Mouse (Mus musculus) heart, embryonic 12.5 days (tissue): ENCODE data around the gene B430305J03Rik. TPM values are rescaled to one million over a fixed set of nuclear protein-coding genes. Genes with fewer than 3 reads are reported as not detected.
A peak's percentile ranks its signal among the peaks of the same experiment; 100 is the strongest.

Experiments
- ATAC-seq: fragments of 200-750 bp; cut with Nextera tagmentation; 2 replicates; pipeline ENCODE4 v1.8.0; 2017; ENCODE audit warnings: moderate TSS enrichment, moderate library complexity; ENCODE audit not compliant: insufficient number of reproducible peaks, low FRiP score
- H3K27ac ChIP-seq: fragments of 300-500 bp; sonication (generic); 2 replicates; pipeline ENCODE4 v1.5.1; 2016; ENCODE audit warnings: mild to moderate bottlenecking, moderate library complexity; ENCODE audit not compliant: poor library complexity, severe bottlenecking
- H3K27me3 ChIP-seq: fragments of 300-500 bp; sonication (generic); replicated peaks from 2 replicates; pipeline ENCODE4 v1.6.1; 2016; ENCODE audit warnings: mild to moderate bottlenecking, moderate library complexity
- H3K36me3 ChIP-seq: fragments of 300-500 bp; sonication (generic); 2 replicates; pipeline ENCODE4 v1.6.1; 2016; ENCODE audit warnings: mild to moderate bottlenecking, moderate library complexity
- H3K4me1 ChIP-seq: fragments of 300-500 bp; sonication (generic); replicated peaks from 2 replicates; pipeline ENCODE4 v1.6.1; 2016; ENCODE audit warnings: mild to moderate bottlenecking
- H3K4me2 ChIP-seq: fragments of 300-500 bp; sonication (generic); 2 replicates; pipeline ENCODE4 v1.6.1; 2016; ENCODE audit warnings: mild to moderate bottlenecking, moderate library complexity
- H3K4me3 ChIP-seq: fragments of 300-500 bp; sonication (generic); 2 replicates; pipeline ENCODE4 v1.5.1; 2016; ENCODE audit warnings: mild to moderate bottlenecking
- H3K9ac ChIP-seq: fragments of 300-500 bp; sonication (generic); 2 replicates; pipeline ENCODE4 v1.6.1; 2016; ENCODE audit warnings: mild to moderate bottlenecking, moderate library complexity
- H3K9me3 ChIP-seq: fragments of 300-500 bp; sonication (generic); replicated peaks from 2 replicates; pipeline ENCODE4 v1.6.1; 2016; ENCODE audit warnings: mild to moderate bottlenecking, moderate library complexity
- WGBS: fragments of 180-500 bp; shearing (Covaris S2); methylation state at CpG from one replicate; pipeline ENCODE4 v1.1.7; 2016; 5-methylcytosine and 5-hydroxymethylcytosine counted together
- polyA plus RNA-seq: library from polyadenylated mRNA; unstranded; fragments of >200 nt; fragmentation: Nextera tagmentation; extraction: Ambion mirVana; gene quantifications from 2 replicates; pipeline ENCODE4 v1.2.1, GENCODE M21; 2016

Gene B430305J03Rik
- not detected in 2 replicates for polyA plus RNA-seq

DNA sequence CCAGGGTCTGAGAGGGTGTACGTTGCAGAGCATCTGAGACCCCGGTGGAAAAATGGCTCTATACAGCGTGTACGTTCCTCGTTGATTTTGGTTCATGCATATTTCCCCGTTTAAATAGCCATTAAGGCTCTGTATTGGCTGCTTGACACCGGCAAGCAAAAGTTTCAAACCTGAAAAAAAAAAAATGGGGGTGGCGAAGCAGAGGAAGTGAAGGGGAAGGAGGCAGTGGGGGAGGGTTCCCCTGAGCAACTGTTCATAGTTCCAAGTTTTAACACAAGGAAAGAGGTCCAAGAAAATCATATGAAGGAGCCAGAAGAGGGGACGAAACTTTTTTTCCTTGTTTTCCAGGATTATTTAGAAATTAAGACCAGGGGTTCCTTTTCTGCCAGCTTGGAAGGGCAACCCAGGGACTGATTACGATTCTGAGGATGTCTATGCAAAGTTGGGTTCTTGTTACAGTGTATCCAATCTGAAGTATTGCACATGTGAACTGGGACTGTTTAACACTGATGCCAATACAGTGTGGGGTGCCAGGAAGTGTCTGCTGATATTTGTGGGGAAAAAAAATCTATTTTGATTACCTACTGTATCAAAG lies at the start of gene B430305J03Rik:
Gene B430305J03Rik (minus strand): TSS at position 173 of the 595 bp plus-strand sequence.
- WGBS, result 3% methylated on average over 10 of the region's 10 CpGs
- H3K4me3 ChIP-seq, result peak within 1 kb of the TSS; percentile 95
- ATAC-seq, result no peak

DNA sequence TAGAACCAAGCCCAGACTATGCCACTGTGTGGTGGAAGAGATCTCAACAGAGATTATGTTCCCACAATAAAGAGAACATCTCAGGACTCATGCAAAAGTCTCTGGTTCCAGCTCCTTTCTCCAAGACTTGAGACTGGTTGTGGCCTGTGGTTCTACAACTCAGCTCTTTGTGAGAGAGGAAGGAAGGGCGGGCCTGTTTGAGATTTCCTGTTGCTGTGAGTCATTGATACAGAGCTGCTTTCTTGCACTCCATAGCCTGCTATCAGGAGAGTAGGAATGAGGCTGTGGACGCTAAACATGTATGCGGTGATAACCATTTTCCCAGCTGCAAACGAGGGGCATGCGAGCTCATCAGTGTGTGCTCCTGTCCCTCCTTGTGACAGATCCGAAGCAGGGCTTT lies 43.9 kb upstream of the B430305J03Rik start:
- ATAC-seq, result peak; percentile 76
- WGBS, result 28% methylated on average over 6 of the region's 6 CpGs
- Histone ChIP-seq H3K27me3 (no peaks in the 10 kb centered on the region), H3K4me3 (no peak overlapping the region), H3K9ac (no peak overlapping the region), H3K9me3 (no peaks in the 10 kb centered on the region), H3K27ac (peak overlapping the region; percentile 64), H3K36me3 (no peaks in the 10 kb centered on the region), H3K4me2 (no peak overlapping the region), H3K4me1 (no peaks in the 10 kb centered on the region)

More for the DNA sequence above, at the start of gene B430305J03Rik:
- Histone ChIP-seq H3K4me2 (peak within 1 kb of the TSS; percentile 86), H3K27ac (peak within 1 kb of the TSS; percentile 85), H3K36me3 (no peaks in the 10 kb centered on the region), H3K4me1 (peaks cover 15% of the 10 kb centered on the region), H3K9me3 (no peaks in the 10 kb centered on the region), H3K9ac (peak within 1 kb of the TSS; percentile 89), H3K27me3 (no peaks in the 10 kb centered on the region)

DNA sequence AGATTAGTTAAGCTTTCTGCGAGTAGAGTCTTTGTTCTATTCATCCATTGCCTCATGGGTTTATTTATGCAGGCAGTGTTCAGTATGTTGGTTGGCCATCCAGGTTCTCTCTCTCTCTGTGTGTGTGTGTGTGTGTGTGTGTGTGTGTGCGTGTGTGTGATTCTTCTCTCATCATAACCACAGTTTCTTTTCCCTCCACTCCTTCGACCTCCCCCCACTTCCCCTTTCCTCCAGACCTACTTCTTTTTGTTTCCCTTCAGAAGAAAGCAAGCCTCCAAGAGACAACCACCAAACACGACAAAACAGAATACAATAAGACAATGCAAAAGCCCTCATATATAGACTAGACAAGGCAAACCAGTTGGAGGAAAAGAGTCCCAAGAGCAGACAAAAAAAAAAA lies 41.2 kb upstream of the B430305J03Rik start:
- no peaks in the 10 kb centered on the region for H3K27me3 ChIP-seq
- no peaks in the 10 kb centered on the region for H3K4me1 ChIP-seq
- H3K36me3 ChIP-seq, result no peaks in the 10 kb centered on the region
- ATAC-seq, result no peak
- H3K4me2 ChIP-seq, result no peak overlapping the region
- H3K27ac ChIP-seq, result no peak overlapping the region
- H3K9me3 ChIP-seq, result no peaks in the 10 kb centered on the region
- H3K4me3 ChIP-seq, result no peak overlapping the region
- no peak overlapping the region for H3K9ac ChIP-seq
- WGBS, result 65% methylated on average over 4 of the region's 4 CpGs

- Histone ChIP-seq H3K9ac (no peak overlapping the region), H3K36me3 (no peaks in the 10 kb centered on the region), H3K4me2 (no peak overlapping the region), H3K27me3 (no peaks in the 10 kb centered on the region), H3K27ac (peak overlapping the region; percentile 18; the same call in 1 of the 2 replicates), H3K4me3 (no peak overlapping the region), H3K9me3 (no peaks in the 10 kb centered on the region), H3K4me1 (peaks cover 5% of the 10 kb centered on the region; the same call in 1 of the 2 replicates)
- 24% methylated on average over 1 of the region's 1 CpGs for WGBS
- ATAC-seq, result no peak
Measured at GRCm38 (mm10) chr3:61400823-61401387, 35.2 kb upstream of the B430305J03Rik start.

- H3K27ac ChIP-seq, result no peak overlapping the region
- WGBS, result 76% methylated on average over 2 of the region's 2 CpGs
- peaks cover 5% of the 10 kb centered on the region for H3K4me1 ChIP-seq
- H3K9ac ChIP-seq, result no peak overlapping the region
- H3K27me3 ChIP-seq, result no peaks in the 10 kb centered on the region
- H3K36me3 ChIP-seq, result no peaks in the 10 kb centered on the region
- H3K4me2 ChIP-seq, result no peak overlapping the region
- H3K4me3 ChIP-seq, result no peak overlapping the region
- no peaks in the 10 kb centered on the region for H3K9me3 ChIP-seq
- ATAC-seq, result no peak
Measured at GRCm38 (mm10) chr3:61396728-61397127, 31.0 kb upstream of the B430305J03Rik start.

- ATAC-seq, result no peak
- Histone ChIP-seq H3K27me3 (no peaks in the 10 kb centered on the region), H3K27ac (no peak overlapping the region), H3K4me1 (peaks cover 6% of the 10 kb centered on the region), H3K4me2 (no peak overlapping the region), H3K36me3 (no peaks in the 10 kb centered on the region), H3K9me3 (no peaks in the 10 kb centered on the region), H3K9ac (no peak overlapping the region), H3K4me3 (no peak overlapping the region)
- 77% methylated on average over 3 of the region's 3 CpGs for WGBS
Measured at GRCm38 (mm10) chr3:61395382-61395781, 29.6 kb upstream of the B430305J03Rik start.

DNA sequence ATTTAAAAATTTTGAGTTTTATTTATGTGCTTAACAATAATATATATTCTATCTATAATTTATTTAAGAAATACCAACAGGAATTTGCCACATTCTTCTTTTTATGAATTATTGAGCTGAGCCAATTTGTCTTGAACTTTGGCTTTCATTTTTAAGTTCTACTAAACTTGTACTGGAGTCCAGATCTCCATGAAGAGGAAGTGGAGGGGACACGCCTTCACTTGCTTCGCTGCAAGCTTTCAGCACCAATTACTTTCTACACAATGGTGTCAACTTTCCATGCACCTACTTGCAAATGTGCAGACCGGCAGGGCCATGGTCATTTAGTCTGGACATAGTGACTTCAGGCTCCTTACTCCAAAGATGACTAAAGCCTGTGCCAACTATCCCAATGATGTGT lies 27.8 kb upstream of the B430305J03Rik start:
- ATAC-seq, result no peak
- Histone ChIP-seq H3K9me3 (no peaks in the 10 kb centered on the region), H3K27ac (no peak overlapping the region), H3K36me3 (no peaks in the 10 kb centered on the region), H3K4me3 (no peak overlapping the region), H3K4me2 (no peak overlapping the region), H3K9ac (no peak overlapping the region), H3K4me1 (peaks cover 6% of the 10 kb centered on the region), H3K27me3 (no peaks in the 10 kb centered on the region)
- 60% methylated on average over 3 of the region's 3 CpGs for WGBS

GRCm38 (mm10) chr3:61392881-61393280 lies 27.1 kb upstream of the B430305J03Rik start:
- no peak for ATAC-seq
- Histone ChIP-seq H3K27me3 (no peaks in the 10 kb centered on the region), H3K9me3 (no peaks in the 10 kb centered on the region), H3K9ac (no peak overlapping the region), H3K36me3 (no peaks in the 10 kb centered on the region), H3K27ac (no peak overlapping the region), H3K4me3 (no peak overlapping the region), H3K4me2 (no peak overlapping the region), H3K4me1 (peaks cover 6% of the 10 kb centered on the region)
- 78% methylated on average over 1 of the region's 1 CpGs for WGBS

DNA sequence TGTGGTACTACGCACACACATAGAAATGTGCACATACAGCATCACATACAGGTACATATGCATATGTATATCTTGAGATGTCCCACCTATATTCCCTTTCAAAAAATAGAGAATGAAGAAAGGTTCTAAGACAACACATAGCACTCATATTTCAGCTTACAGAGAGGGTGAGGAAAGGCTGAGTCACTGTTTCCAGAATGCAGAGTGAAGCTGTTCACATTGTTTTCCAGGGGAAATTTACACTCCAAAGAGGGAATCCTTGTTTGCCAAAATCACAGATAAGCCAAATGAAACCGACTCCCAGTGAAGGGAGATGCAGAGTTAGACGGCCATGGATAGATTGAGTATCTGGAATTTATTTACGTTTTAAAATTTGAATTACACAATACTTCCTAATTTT lies 25.8 kb upstream of the B430305J03Rik start:
- no peak overlapping the region for H3K4me2 ChIP-seq
- peaks cover 6% of the 10 kb centered on the region for H3K4me1 ChIP-seq
- no peak overlapping the region for H3K9ac ChIP-seq
- no peak overlapping the region for H3K27ac ChIP-seq
- H3K4me3 ChIP-seq, result no peak overlapping the region
- 47% methylated on average over 4 of the region's 4 CpGs for WGBS
- no peaks in the 10 kb centered on the region for H3K9me3 ChIP-seq
- no peak for ATAC-seq
- H3K36me3 ChIP-seq, result no peaks in the 10 kb centered on the region
- no peaks in the 10 kb centered on the region for H3K27me3 ChIP-seq

- peaks cover 3% of the 10 kb centered on the region; the same call in 1 of the 2 replicates for H3K4me1 ChIP-seq
- 55% methylated on average over 4 of the region's 4 CpGs for WGBS
- ATAC-seq, result no peak
- no peaks in the 10 kb centered on the region for H3K9me3 ChIP-seq
- H3K27me3 ChIP-seq, result no peaks in the 10 kb centered on the region
- no peak overlapping the region for H3K4me2 ChIP-seq
- H3K36me3 ChIP-seq, result no peaks in the 10 kb centered on the region
- H3K27ac ChIP-seq, result no peak overlapping the region
- H3K4me3 ChIP-seq, result no peak overlapping the region
- no peak overlapping the region for H3K9ac ChIP-seq
Measured at GRCm38 (mm10) chr3:61386368-61386767, 20.6 kb upstream of the B430305J03Rik start.

DNA sequence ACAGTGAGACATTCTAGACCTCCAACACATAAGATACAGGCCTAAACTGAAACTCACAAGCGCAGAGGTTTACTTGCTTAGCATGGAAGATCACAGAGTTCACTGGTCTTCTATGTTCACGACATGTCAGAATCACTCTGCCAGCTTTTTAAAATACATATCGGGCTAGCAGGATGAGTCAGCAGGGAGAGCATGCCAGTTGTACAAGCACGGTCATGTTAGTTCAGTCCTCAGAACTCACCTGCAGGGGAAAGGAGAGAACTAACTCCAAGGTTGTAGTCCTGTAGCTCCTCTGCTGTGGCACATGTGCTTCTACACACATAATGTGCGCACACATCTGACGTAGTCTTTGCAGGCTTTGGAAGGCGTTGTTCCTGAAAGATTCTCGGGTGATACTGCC lies 10.2 kb upstream of the B430305J03Rik start:
- no peak overlapping the region for H3K4me2 ChIP-seq
- H3K27ac ChIP-seq, result no peak overlapping the region
- no peaks in the 10 kb centered on the region for H3K27me3 ChIP-seq
- H3K4me1 ChIP-seq, result no peaks in the 10 kb centered on the region
- no peaks in the 10 kb centered on the region for H3K36me3 ChIP-seq
- ATAC-seq, result no peak
- no peaks in the 10 kb centered on the region for H3K9me3 ChIP-seq
- 88% methylated on average over 8 of the region's 8 CpGs for WGBS
- H3K4me3 ChIP-seq, result no peak overlapping the region
- H3K9ac ChIP-seq, result no peak overlapping the region

GRCm38 (mm10) chr3:61368446-61368845 lies 2.7 kb upstream of the B430305J03Rik start:
- Histone ChIP-seq H3K4me2 (no peak overlapping the region), H3K4me1 (peaks cover 15% of the 10 kb centered on the region), H3K9me3 (no peaks in the 10 kb centered on the region), H3K27me3 (no peaks in the 10 kb centered on the region), H3K4me3 (no peak overlapping the region), H3K9ac (no peak overlapping the region), H3K27ac (no peak overlapping the region), H3K36me3 (no peaks in the 10 kb centered on the region)
- WGBS, result 92% methylated on average over 1 of the region's 1 CpGs
- ATAC-seq, result no peak
